Mouse (Mus musculus) liver, embryonic 14.5 days (tissue): ENCODE data around the gene Prss54.

Source experiments
- CTCF ChIP-seq: IDR thresholded peaks from 2 replicates; pipeline ENCODE4 v1.5.1; 2016; ENCODE audit warnings: antibody characterized with exemption, low read depth, control low read depth
- EP300 ChIP-seq: IDR thresholded peaks from 2 replicates; pipeline ENCODE4 v1.6.1; 2016; ENCODE audit warnings: antibody characterized with exemption, low read depth

GRCm38 (mm10) chr8:95624833-95625232 lies 48.7 kb upstream of the Prss54 start:
- no peak for TF ChIP-seq EP300
- TF ChIP-seq CTCF: peak; percentile 8; the same call in 1 of the 2 replicates
